Mouse (Mus musculus): ENCODE data around the gene Pef1.

- TF ChIP-seq POLR2A (IDR thresholded peaks at IDR 0.05; ENCODE audit: low read depth, low read length), result no peak
- no peak for TF ChIP-seq CTCF (conservative IDR thresholded peaks at IDR 0.05; ENCODE audit: insufficient read depth, insufficient read length, low read depth, low read length)
These were observed 22.8 kb downstream of the Pef1 start for GRCm38 (mm10) chr4:130125164-130125563.
